Mouse (Mus musculus) bone marrow, adult 2 months (tissue): Measurements from ENCODE around the gene Mllt1.

Experiments
- CTCF ChIP-seq: fragments of 200-500 bp; IDR thresholded peaks from 2 replicates; pipeline ENCODE4 v1.5.1; 2011; ENCODE audit warnings: low read length, control low read depth; ENCODE audit not compliant: control insufficient read depth, insufficient read depth
- POLR2A ChIP-seq: fragments of 200-500 bp; IDR thresholded peaks from 2 replicates; pipeline ENCODE4 v1.6.1; 2011; ENCODE audit warnings: low read depth, mild to moderate bottlenecking, control low read depth, low read length, borderline replicate concordance; ENCODE audit not compliant: control insufficient read depth

DNA sequence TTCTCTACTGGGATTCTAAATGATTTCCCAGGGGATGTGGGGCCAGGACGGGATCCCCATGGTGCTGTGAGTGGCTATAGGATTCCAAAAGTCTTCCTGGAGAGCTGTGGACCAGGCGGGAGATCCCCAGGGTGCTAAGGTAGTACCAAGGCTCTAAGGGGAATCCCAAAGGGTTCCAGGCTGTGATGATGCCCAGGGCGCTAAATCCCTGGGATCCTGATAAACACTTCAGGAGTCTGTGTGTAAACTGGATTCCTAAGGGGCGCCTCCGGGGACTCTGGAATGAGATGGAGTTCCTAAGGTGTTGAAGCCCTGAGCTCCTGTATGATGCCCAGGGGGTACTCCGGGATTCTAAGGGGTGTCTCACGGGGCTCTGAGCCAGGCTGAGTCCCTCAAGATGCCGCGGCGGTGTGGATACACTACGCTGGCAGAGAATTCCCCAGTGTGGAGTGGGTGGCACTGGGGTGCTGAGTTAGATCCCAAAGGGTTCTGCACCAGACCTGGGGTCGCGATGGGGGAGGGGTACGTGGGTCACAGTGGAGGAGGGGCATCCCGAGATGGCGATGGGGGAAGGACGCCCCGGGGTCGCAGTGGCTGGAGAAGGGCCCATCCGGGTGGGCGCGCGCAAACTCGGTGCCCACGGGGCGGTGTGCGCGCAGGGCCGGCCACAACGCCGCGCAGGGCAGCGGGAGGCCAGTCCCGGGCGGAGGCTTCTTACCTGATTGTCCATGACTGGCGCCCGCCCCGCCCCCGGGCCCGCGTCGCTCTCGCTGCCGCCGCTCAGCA is 477 bp downstream of the Mllt1 start:
- no peak for TF ChIP-seq CTCF
- no peak for TF ChIP-seq POLR2A
